Mouse (Mus musculus): ENCODE measurements around the gene Lamtor2. TPM values are rescaled to one million over a fixed set of nuclear protein-coding genes. Genes with fewer than 3 reads are reported as not detected.

Gene Lamtor2
- total and polyA plus RNA-seq, 3 experiments, result 125 to 188 TPM; not detected in 1

DNA sequence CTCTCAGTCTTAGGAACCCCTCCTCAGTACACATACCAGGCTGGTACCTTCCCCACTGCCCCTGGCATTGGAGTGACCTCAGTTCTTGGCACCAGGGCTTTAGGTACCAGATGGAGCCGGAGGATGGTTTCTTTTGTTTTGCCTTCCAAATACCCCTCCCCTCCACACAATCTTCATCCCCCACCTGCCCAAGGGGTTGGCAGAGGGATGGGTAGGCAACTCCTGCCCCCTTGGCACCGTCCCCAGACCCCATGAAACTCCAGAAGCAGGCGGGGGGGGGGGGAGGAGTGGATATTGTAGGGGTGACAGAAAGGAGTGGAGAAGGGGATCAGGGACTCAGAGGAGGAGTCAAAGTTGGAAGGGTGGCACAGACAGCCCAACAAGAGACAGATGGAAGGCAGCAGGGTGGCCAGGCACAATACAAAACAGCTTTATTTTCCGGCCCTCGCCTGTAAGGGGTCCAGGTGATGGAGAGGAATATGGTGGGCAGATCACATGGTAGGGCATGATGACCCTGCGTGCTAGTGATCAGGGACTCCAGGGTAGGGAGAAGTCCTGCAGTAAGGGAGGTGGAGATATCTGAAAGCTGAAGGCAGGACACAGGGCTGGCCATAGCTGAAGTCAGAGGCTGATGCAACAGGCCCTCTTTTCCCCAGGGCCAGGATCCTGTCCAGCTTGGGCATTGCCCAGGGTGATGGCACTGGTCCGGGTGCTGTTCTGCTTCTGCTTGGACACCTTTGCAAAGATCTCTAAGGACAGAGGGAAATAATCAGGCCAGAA is 11.1 kb downstream of the Lamtor2 start:
- H3K4me1 ChIP-seq (ENCODE audit: control insufficient read depth in 1 of 2, insufficient read depth in 2 of 2, low read length in 2 of 2), result peaks cover 12 to 19% of the 10 kb centered on the region in 2 experiments
- peaks cover 0 to 10% of the 10 kb centered on the region in 2 experiments; a peak in 2 of 4 replicates for H3K36me3 ChIP-seq (ENCODE audit: control insufficient read depth in 1 of 2, insufficient read depth in 2 of 2, low read length in 2 of 2)
- no peaks in the 10 kb centered on the region for H3K27me3 ChIP-seq (ENCODE audit: control insufficient read depth in 1 of 2, insufficient read depth in 2 of 2, low read length in 2 of 2)
- TF ChIP-seq ZKSCAN1 (IDR thresholded peaks at IDR 0.05; ENCODE audit: low read depth, low read length) (no peak), USF1 (IDR thresholded peaks at IDR 0.05; ENCODE audit: low read depth, low read length) (no peak), POLR2AphosphoS5 (IDR thresholded peaks at IDR 0.05; ENCODE audit: borderline replicate concordance, low read depth, low read length) (no peak), TBP (IDR thresholded peaks at IDR 0.05; ENCODE audit: low read depth, low read length) (no peak), ETS1 (IDR thresholded peaks at IDR 0.05; ENCODE audit: low read depth, low read length) (no peak), MAZ (IDR thresholded peaks at IDR 0.05; ENCODE audit: low read depth, low read length) (no peak), CHD1 (IDR thresholded peaks at IDR 0.05; ENCODE audit: low read depth, low read length) (no peak), NRF1 (IDR thresholded peaks at IDR 0.05; ENCODE audit: insufficient read depth, low read depth, low read length, poor library complexity, severe bottlenecking) (no peak), POLR2AphosphoS2 (IDR thresholded peaks at IDR 0.05; ENCODE audit: low read length) (no peak), MXI1 (IDR thresholded peaks at IDR 0.05; ENCODE audit: low read depth, low read length) (no peak), SIN3A (IDR thresholded peaks at IDR 0.05; ENCODE audit: low read length) (no peak), CHD2 (IDR thresholded peaks at IDR 0.05; ENCODE audit: low read length) (no peak), ELF1 (IDR thresholded peaks at IDR 0.05; ENCODE audit: low read depth, low read length) (no peak), TCF12 (IDR thresholded peaks at IDR 0.05; ENCODE audit: low read depth, low read length) (no peak), RCOR1 (IDR thresholded peaks at IDR 0.05; ENCODE audit: low read depth, low read length) (no peak), MYC (IDR thresholded peaks at IDR 0.05; ENCODE audit: low read depth, low read length) (no peak), TAL1 (IDR thresholded peaks at IDR 0.05; ENCODE audit: low read length) (no peak), MYB (IDR thresholded peaks at IDR 0.05; ENCODE audit: low read depth, low read length) (no peak)
- H3K79me2 ChIP-seq (ENCODE audit: control insufficient read depth, insufficient read depth, low read length, poor library complexity), result no peaks in the 10 kb centered on the region
- no peak overlapping the region for H3K9ac ChIP-seq (ENCODE audit: control insufficient read depth, low read depth, low read length, poor library complexity, severe bottlenecking)
- H3K4me3 ChIP-seq (ENCODE audit: control insufficient read depth in 1 of 2, insufficient read depth in 1 of 2, low read depth in 2 of 2, low read length in 2 of 2), result no peak overlapping the region
- H3K27ac ChIP-seq (ENCODE audit: control insufficient read depth, low read depth, low read length), result no peak overlapping the region
- no peaks in the 10 kb centered on the region for H3K9me3 ChIP-seq (replicated peaks; ENCODE audit: insufficient read depth, low read length)
- DNase-seq (ENCODE audit: low read depth, low spot score), result no peak

DNA sequence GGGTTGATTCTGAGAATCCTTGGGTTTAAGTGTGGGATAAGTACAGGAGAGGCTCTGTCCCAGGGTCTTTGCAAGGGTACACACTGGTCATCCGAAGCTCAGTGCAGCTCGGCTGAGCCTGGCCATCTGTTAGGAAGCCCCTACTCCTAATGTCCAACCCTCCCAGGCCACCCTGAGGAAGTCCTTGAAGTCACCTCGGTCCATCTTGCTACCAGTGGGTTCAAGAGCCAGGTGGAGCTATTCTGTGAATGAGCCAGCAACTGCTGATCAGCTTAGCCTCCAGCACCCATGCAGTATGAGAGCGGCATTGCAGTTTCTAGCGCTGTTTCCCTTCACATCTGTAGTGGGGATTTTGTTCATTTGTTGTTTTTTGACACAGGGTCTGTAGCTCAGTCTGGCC is 12.8 kb downstream of the Lamtor2 start:
- TF ChIP-seq SIN3A (IDR thresholded peaks at IDR 0.05; ENCODE audit: low read length), result no peak
- no peak for TF ChIP-seq ETS1 (IDR thresholded peaks at IDR 0.05; ENCODE audit: low read depth, low read length)
- no peak for TF ChIP-seq E2F4 (IDR thresholded peaks at IDR 0.05; ENCODE audit: borderline replicate concordance, low read depth, low read length)
- TF ChIP-seq ZNF384 (IDR thresholded peaks at IDR 0.05; ENCODE audit: low read depth, low read length), result no peak
- TF ChIP-seq RCOR1 (IDR thresholded peaks at IDR 0.05; ENCODE audit: low read depth, low read length), result no peak
- TF ChIP-seq MEF2A (IDR thresholded peaks at IDR 0.05; ENCODE audit: extremely low read depth, insufficient replicate concordance, low read depth, low read length, poor library complexity, severe bottlenecking), result no peak
- no peak for TF ChIP-seq GATA1 (IDR thresholded peaks at IDR 0.05; ENCODE audit: low read depth, low read length)
- TF ChIP-seq CHD2 (IDR thresholded peaks at IDR 0.05; ENCODE audit: low read length), result no peak
- no peak for TF ChIP-seq CHD1 (IDR thresholded peaks at IDR 0.05; ENCODE audit: low read depth, low read length)
- no peak for TF ChIP-seq TCF12 (IDR thresholded peaks at IDR 0.05; ENCODE audit: low read depth, low read length)
- TF ChIP-seq KAT2A (conservative IDR thresholded peaks at IDR 0.05; ENCODE audit: low read depth, low read length), result no peak
- TF ChIP-seq JUND (IDR thresholded peaks at IDR 0.05; ENCODE audit: low read depth, low read length), result no peak
- no peak for TF ChIP-seq RAD21 (IDR thresholded peaks at IDR 0.05; ENCODE audit: low read depth, low read length)
- TF ChIP-seq MXI1 (IDR thresholded peaks at IDR 0.05; ENCODE audit: low read depth, low read length), result no peak
- no peak for TF ChIP-seq ZMIZ1 (IDR thresholded peaks at IDR 0.05; ENCODE audit: low read depth, low read length)
- TF ChIP-seq TBP (IDR thresholded peaks at IDR 0.05; ENCODE audit: low read depth, low read length), result no peak
- no peak for TF ChIP-seq CTCF (IDR thresholded peaks at IDR 0.05 in 2 of 3, conservative IDR thresholded peaks at IDR 0.05 in 1 of 3; ENCODE audit: control insufficient read depth in 1 of 3, insufficient read depth in 1 of 3, low read depth in 2 of 3, low read length in 3 of 3, poor library complexity in 1 of 3, severe bottlenecking in 1 of 3)
- TF ChIP-seq NRF1 (IDR thresholded peaks at IDR 0.05; ENCODE audit: insufficient read depth, low read depth, low read length, poor library complexity, severe bottlenecking), result no peak
- no peak for TF ChIP-seq SMC3 (IDR thresholded peaks at IDR 0.05; ENCODE audit: low read depth, low read length)
- Histone ChIP-seq H3K79me2 (ENCODE audit: control insufficient read depth, insufficient read depth, low read length, poor library complexity) (no peaks in the 10 kb centered on the region; the same call in 1 of the 2 replicates), H3K9ac (ENCODE audit: control insufficient read depth, low read depth, low read length, poor library complexity, severe bottlenecking) (no peak overlapping the region), H3K36me3 (ENCODE audit: control insufficient read depth in 1 of 2, insufficient read depth in 2 of 2, low read length in 2 of 2) (peaks cover 0 to 10% of the 10 kb centered on the region in 2 experiments; a peak in 2 of 4 replicates), H3K4me3 (ENCODE audit: control insufficient read depth in 1 of 2, insufficient read depth in 1 of 2, low read depth in 2 of 2, low read length in 2 of 2) (no peak overlapping the region), H3K9me3 (replicated peaks; ENCODE audit: insufficient read depth, low read length) (no peaks in the 10 kb centered on the region), H3K27ac (ENCODE audit: control insufficient read depth, low read depth, low read length) (no peak overlapping the region), H3K27me3 (ENCODE audit: control insufficient read depth in 1 of 2, insufficient read depth in 2 of 2, low read length in 2 of 2) (no peaks in the 10 kb centered on the region), H3K4me1 (ENCODE audit: control insufficient read depth in 1 of 2, insufficient read depth in 2 of 2, low read length in 2 of 2) (peaks cover 9 to 11% of the 10 kb centered on the region in 2 experiments)
- DNase-seq (ENCODE audit: low read depth, low spot score), result no peak

Data from MEL (cell line).